Mouse (Mus musculus) cerebellum, adult 2 months (tissue): ENCODE measurements around the gene Gm44579. TPM values are rescaled to one million over a fixed set of nuclear protein-coding genes. Genes with fewer than 3 reads are reported as not detected.

Source experiments
- DNase-seq, 2 experiments: peaks; one replicate each; pipeline ENCODE4 v3.0.0; 2021
- H3K27ac ChIP-seq: fragments of 200-500 bp; 2 replicates; pipeline ENCODE4 v1.5.1; 2012; ENCODE audit warnings: low read length, control low read depth, inconsistent platforms; ENCODE audit not compliant: insufficient read depth
- H3K27me3 ChIP-seq: fragments of 200-500 bp; 2 replicates; pipeline ENCODE4 v1.6.1; 2012; ENCODE audit warnings: inconsistent platforms, mild to moderate bottlenecking, low read length, moderate library complexity; ENCODE audit not compliant: control insufficient read depth, insufficient read depth
- H3K4me1 ChIP-seq: fragments of 200-500 bp; 2 replicates; pipeline ENCODE4 v1.6.1; 2011; ENCODE audit warnings: low read length; ENCODE audit not compliant: control insufficient read depth, insufficient read depth
- H3K4me3 ChIP-seq: fragments of 200-500 bp; replicated peaks from 2 replicates; pipeline ENCODE3; 2011; ENCODE audit warnings: mild to moderate bottlenecking, low read depth, low read length, control low read depth; ENCODE audit not compliant: insufficient read depth
- CTCF ChIP-seq: fragments of 200-500 bp; IDR thresholded peaks from 2 replicates; pipeline ENCODE4 v1.5.1; 2011; ENCODE audit warnings: low read depth, mild to moderate bottlenecking, control low read depth, low read length, moderate library complexity, borderline replicate concordance; ENCODE audit not compliant: insufficient read depth
- POLR2A ChIP-seq: fragments of 200-500 bp; IDR thresholded peaks from 2 replicates; pipeline ENCODE4 v1.6.1; 2011; ENCODE audit warnings: low read length, control low read depth, borderline replicate concordance; ENCODE audit not compliant: insufficient read depth
- WGBS: fragments of 180-500 bp; shearing (Covaris S2); methylation state at CpG from one replicate; pipeline ENCODE4 v1.1.7; 2018; 5-methylcytosine and 5-hydroxymethylcytosine counted together
- polyA plus RNA-seq: library from polyadenylated mRNA; depleted of rRNA; stranded (reverse); fragments of >200 nt; gene quantifications from 2 replicates; pipeline ENCODE4 v1.2.3, GENCODE M21; 2012

Gene Gm44579
- polyA plus RNA-seq, 1 experiment, result not detected

- Histone ChIP-seq H3K27me3 (no peaks in the 10 kb centered on the region), H3K4me1 (no peaks in the 10 kb centered on the region), H3K27ac (no peak overlapping the region), H3K4me3 (no peak overlapping the region)
- TF ChIP-seq CTCF, result no peak
- no peak for TF ChIP-seq POLR2A
- DNase-seq, result no peak
- WGBS, result 76% methylated on average over 5 of the region's 5 CpGs
These were observed 65.5 kb downstream of the Gm44579 start for GRCm38 (mm10) chr15:98155272-98155671.

GRCm38 (mm10) chr15:98154631-98155030 lies 66.1 kb downstream of the Gm44579 start:
- H3K27ac ChIP-seq, result no peak overlapping the region
- H3K4me1 ChIP-seq, result no peaks in the 10 kb centered on the region
- 59% methylated on average over 3 of the region's 3 CpGs for WGBS
- H3K27me3 ChIP-seq, result no peaks in the 10 kb centered on the region
- no peak for DNase-seq
- H3K4me3 ChIP-seq, result no peak overlapping the region
- TF ChIP-seq CTCF (no peak), POLR2A (no peak)

GRCm38 (mm10) chr15:98154146-98154545 lies 66.6 kb downstream of the Gm44579 start:
- 58% methylated on average over 4 of the region's 4 CpGs for WGBS

GRCm38 (mm10) chr15:98153625-98154024 lies 67.2 kb downstream of the Gm44579 start:
- Histone ChIP-seq H3K4me1 (peaks cover 5% of the 10 kb centered on the region; the same call in 1 of the 2 replicates), H3K4me3 (no peak overlapping the region), H3K27ac (no peak overlapping the region), H3K27me3 (no peaks in the 10 kb centered on the region)
- DNase-seq, result peak in 1 of 2 experiments; percentile 54
- peak; percentile 62; the same call in 1 of the 2 replicates for TF ChIP-seq CTCF
- no peak for TF ChIP-seq POLR2A
- 28% methylated on average over 3 of the region's 3 CpGs for WGBS

More at GRCm38 (mm10) chr15:98154146-98154545, 66.6 kb downstream of the Gm44579 start:
- Histone ChIP-seq H3K4me1 (peaks cover 2% of the 10 kb centered on the region; the same call in 1 of the 2 replicates), H3K4me3 (no peak overlapping the region), H3K27me3 (no peaks in the 10 kb centered on the region), H3K27ac (no peak overlapping the region)
- no peak for DNase-seq
- TF ChIP-seq POLR2A (no peak), CTCF (no peak)

GRCm38 (mm10) chr15:98152916-98153315 lies 67.9 kb downstream of the Gm44579 start:
- 89% methylated on average over 7 of the region's 7 CpGs for WGBS
- Histone ChIP-seq H3K4me1 (peaks cover 5% of the 10 kb centered on the region; the same call in 1 of the 2 replicates), H3K4me3 (no peak overlapping the region), H3K27ac (peak overlapping the region; percentile 56; the same call in 1 of the 2 replicates), H3K27me3 (no peaks in the 10 kb centered on the region)
- no peak for TF ChIP-seq CTCF
- no peak for TF ChIP-seq POLR2A
- DNase-seq, result no peak

- 67% methylated on average over 10 of the region's 10 CpGs for WGBS
- DNase-seq, result no peak
- TF ChIP-seq CTCF (no peak), POLR2A (no peak)
- Histone ChIP-seq H3K27ac (peak overlapping the region; percentile 34; the same call in 1 of the 2 replicates), H3K4me3 (no peak overlapping the region), H3K27me3 (no peaks in the 10 kb centered on the region), H3K4me1 (peaks cover 9% of the 10 kb centered on the region; the same call in 1 of the 2 replicates)
These were observed 71.6 kb downstream of the Gm44579 start for GRCm38 (mm10) chr15:98149166-98149602.

GRCm38 (mm10) chr15:98148356-98148755 lies 72.4 kb downstream of the Gm44579 start:
- Histone ChIP-seq H3K4me1 (peaks cover 9% of the 10 kb centered on the region; the same call in 1 of the 2 replicates), H3K27me3 (no peaks in the 10 kb centered on the region), H3K4me3 (no peak overlapping the region), H3K27ac (peak overlapping the region; percentile 79; the same call in 1 of the 2 replicates)
- 14% methylated on average over 3 of the region's 3 CpGs for WGBS
- no peak for TF ChIP-seq POLR2A
- DNase-seq, result peak; percentile 57 to 81

- under 1% methylated on average over 38 of the region's 38 CpGs for WGBS
- Histone ChIP-seq H3K4me1 (peaks cover 9% of the 10 kb centered on the region; the same call in 1 of the 2 replicates), H3K27me3 (no peaks in the 10 kb centered on the region), H3K4me3 (peak overlapping the region; percentile 72), H3K27ac (peak overlapping the region; percentile 23)
- DNase-seq, result peak; percentile 92
- TF ChIP-seq POLR2A (peak; percentile 75), CTCF (no peak)
These were observed 75.1 kb downstream of the Gm44579 start for GRCm38 (mm10) chr15:98145559-98146181.
